Mouse (Mus musculus) kidney, postnatal 36 days (tissue): ENCODE results near the gene Abcf3.
A peak's percentile ranks its signal among the peaks of the same experiment; 100 is the strongest.

ENCODE experiments used
- DNase-seq, 2 experiments: peaks; one replicate each; pipeline ENCODE4 v3.0.0; 2021 to 2022; ENCODE audit warnings: mixed read lengths in 2 of 2

Abcf3 gene

DNA sequence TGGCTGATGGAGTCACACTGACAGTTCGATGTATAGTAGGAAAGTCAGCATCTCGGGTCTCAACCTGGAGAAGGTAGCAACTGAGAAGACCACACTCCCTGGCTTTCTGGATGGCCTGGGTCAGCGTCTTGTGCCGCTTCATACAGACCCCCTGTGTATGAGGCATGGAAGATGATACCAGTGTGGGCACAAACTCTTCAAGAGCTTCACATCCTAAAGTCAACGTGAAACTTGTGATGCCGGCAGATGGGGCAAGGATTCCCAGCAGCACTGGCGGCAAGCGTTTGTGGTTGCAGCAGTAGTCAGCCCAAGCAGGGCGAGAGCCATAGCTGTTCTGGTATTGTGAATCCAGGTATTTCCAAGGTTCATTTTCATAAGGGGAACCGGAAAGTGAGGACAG, 2.7 kb upstream of the Abcf3 start:
- no peak for DNase-seq

DNA sequence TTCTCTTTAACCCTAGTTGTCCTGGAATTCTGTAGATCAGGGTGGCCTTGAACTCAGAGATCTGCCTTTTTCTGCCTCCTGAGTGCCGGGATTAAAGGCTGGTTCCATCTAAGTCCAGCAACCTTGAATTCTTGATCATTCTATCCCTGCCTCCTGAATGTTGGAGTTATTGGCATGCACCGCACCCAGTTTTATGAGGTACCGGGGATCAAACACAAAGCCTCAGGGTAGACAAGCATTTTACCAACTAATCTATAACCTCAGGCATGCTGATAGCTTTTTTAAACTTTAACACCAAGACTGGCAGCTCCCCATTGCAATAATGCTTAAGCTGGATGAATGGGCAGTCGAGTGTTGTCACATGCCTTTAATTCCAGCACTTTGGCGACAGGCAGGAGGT, 954 bp upstream of the Abcf3 start:
- no peak for DNase-seq

DNA sequence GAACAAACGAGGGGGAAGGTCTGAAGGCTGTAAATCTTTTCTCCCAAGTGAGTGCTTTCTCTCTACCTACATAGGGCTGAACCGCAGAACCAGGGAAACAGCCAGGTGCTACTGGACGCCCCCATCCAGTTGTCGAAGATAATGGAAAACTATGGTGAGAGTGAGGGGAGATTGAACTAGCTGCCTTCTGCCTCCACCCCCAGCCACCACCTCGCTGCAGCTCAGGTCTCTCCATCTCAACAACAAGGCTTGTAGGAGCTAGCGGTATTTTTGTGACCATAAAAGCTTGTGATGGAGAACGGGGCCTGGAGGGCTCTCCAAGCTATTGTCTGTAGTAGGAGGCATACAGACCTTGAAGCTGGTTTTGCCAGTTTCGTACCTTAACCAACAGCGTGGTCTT, 784 bp downstream of the Abcf3 start:
- DNase-seq, result no peak

DNA sequence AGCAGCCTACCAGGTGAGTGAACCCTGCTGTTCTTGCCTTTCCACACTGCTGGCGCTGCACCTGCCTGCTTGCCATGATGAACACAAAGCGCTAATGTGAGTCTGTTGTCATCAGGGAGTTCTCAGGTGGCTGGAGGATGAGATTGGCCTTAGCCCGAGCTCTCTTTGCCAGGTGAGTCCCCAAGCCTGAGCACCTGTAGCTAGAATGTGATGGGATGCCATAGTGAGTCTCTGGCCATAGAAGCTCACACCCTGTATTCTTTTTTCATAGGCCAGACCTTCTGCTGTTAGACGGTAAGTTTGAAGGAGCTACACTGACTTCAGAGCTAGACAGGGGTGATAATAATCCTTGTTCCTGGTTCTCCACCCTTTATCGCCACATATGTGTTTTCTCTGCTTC, 3.3 kb downstream of the Abcf3 start:
- DNase-seq, result no peak

DNA sequence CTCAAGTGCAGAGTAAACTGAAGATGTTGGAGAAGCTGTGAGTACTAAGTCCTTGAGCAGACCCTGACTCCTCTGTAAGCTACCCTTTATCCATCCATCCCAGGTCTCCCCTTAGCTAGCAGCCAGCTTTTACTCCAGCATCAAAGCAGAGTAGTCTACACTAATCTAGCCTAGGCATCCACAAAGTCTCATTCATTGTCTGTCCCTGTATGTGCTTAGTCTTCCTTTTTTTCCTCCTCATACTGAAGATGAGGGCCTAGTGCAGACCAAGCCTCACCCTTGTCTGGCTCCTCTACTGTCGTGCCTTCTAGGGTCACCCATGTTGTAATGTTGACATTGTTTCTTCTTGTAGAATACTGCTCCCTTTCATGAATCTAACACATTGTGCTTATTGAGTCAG, 4.2 kb downstream of the Abcf3 start:
- DNase-seq, result no peak

DNA sequence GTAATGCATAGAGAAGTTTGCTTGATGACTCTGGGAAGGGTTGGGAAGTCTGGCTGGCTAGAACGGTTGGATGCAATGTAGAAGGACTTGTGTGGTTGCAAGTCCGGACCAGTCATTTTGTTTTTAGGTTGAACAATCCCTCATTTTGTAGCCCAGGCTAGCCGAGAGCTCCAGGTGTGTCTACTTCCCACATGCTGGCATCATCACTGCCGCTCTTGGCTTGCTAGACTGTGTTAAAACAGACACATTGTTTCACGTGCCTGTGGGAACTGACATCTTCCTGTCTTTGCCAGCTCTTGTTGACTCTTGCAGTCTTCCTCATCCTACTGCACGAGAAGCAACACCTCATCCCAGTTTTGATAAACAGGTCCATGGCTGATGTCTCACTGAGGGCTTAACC, 6.6 kb downstream of the Abcf3 start:
- no peak for DNase-seq

DNA sequence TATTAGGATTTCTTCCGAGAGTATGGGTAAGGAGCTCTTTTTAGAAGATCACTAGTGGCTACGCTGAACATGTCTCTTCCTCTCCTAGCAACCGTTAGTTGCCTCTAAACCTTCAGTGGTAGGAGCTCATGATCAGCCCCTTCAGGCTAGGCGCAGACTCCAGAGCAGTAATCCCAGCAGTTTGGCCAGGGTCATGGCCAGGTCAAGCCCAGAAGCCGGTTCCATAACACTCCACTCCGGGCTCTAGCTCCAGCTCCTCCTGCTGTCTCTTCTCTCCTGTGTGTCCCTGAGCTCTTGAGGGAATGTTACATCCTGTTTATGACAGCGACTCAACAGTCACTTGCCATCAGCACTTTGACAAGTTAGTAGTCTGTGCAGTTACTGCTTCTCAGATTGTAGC, 9.0 kb downstream of the Abcf3 start:
- DNase-seq, result no peak

DNA sequence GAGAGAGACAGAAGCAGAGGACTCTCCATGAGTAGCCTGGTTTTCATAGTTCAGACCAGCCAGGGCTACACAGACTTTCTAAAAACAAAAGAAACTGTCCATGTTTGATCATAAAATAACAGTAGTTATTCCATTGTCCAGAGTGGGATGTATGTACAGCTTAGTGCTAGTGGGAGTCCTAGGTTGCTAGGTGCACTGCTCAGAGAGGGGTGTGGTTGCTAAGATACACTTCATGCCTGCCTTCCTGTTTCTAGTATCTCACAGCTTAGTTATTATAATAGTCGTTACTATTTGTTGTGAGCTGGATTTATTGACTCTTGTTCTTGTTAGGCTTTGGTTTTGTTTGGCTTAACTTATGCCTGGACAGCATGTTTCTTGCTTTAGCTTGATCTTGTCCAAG, 16.7 kb downstream of the Abcf3 start:
- DNase-seq, result no peak

DNA sequence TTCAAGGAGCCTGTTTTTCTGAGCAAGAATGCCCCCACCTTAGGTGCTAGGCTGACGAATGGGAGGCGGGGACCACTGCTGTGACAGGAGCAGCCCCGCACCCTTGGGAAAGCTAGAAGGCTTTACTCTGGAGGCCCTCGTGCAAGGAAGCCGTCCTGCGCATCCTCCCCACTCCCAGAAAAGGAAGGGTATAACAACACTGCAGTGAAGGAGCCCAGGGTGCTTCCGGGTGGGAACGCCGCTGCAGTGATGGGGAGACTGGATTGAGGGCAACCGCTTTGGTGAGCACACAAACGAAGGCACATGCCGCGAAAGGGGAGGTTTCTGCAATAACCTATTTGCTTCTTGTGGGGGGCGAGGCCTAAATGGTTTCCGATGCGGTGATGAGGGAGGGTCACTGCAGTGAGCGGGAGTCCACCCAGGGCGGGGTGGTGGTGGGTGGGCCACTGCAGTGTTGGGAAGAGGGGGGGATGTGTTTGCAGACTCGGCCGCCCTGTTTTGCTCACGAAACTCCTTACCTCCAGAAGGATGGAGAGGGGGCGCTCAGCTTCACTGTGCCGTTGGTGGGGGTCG, 41.1 kb downstream of the Abcf3 start, which contains the start of gene Vwa5b2:
TSS of gene Vwa5b2 (plus strand) at position 106 of the 573 bp plus-strand sequence.
- no peak for DNase-seq

DNA sequence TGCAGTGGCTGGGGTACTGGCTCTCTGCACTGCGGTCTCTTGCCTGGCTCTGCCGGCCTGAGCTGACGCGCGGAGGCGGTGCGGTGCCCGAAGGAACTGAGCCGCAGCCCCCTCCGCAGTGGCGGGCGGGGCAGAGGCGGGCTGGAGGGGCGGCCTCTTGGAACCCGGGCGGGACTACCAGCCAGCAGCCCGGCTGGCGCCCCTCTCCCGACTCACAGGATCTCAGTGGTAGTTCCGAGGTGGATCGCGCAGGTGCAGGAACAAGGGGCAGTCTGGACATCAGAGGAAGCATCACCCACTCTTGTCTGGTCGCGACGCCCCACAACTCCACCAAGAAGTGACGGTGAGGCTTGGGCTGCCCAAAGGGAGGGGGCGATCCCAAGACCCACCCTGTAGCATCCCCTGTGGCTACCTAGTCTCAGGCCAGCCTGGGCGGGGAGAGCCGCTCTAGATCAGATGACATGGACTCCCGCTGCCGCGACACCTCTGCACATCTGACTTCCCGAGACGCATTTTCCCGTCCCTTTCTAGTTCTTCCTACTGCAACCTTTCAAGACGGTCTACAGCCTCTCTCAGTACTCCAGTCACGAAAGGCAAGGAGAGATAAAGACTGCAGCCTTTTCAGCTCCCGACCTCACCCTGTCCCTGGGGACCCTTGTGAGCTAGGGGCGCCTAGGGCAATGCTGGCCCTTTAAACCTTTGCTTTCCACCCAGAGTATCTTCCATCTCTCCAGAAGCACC, 41.7 kb downstream of the Abcf3 start:
- DNase-seq, result peak in 1 of 2 experiments; percentile 25

DNA sequence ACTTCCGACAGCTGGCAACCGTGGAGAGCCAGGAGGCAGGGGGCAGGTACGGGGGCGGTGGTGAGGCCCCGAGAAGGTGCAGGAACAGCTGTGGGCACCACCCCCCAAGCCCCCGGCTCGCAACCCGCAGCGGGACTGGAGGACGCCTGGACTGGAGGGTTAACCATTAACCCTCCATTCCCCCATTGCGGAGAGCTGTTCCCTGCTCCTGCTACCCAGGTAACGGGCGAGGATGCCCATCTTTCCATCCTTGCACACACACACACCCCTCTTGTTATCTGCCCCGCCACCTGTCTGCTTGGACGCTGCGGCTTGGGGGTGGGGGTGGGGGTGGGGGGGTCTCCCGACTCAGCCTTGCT, 42.3 kb downstream of the Abcf3 start:
- peak; percentile 11 to 36 for DNase-seq

DNA sequence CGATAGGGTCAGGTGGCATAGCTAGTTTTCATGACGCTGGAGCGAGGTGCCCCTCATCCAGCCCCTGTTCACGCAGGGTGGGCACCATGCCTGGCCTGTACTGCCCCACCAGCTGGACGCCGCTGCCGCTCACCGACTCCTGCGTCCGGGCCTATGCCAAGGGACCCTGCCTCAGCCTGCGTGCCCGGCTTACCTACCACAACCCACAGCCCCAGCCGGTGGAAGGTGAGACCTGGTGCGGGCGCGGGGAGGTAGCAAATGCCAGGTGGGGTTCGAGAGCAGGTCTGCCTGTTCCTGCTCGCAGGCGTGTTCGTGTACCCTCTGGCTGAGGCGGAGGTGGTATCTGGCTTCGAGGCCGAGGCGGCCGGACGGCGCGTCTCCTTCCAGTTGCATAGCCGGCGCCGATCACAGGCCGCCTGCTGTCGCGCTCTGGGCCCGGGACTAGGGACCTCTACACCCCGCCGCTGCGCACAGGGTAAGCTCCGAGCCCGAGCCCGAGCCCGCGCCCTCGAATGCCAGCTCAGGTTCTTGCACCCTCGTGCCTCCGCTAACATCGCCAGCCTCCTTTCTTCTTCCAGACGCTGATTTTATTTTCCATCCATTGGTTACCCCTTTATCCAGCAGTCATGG, 42.8 kb downstream of the Abcf3 start:
- DNase-seq, result peak in 1 of 2 experiments; percentile 12

DNA sequence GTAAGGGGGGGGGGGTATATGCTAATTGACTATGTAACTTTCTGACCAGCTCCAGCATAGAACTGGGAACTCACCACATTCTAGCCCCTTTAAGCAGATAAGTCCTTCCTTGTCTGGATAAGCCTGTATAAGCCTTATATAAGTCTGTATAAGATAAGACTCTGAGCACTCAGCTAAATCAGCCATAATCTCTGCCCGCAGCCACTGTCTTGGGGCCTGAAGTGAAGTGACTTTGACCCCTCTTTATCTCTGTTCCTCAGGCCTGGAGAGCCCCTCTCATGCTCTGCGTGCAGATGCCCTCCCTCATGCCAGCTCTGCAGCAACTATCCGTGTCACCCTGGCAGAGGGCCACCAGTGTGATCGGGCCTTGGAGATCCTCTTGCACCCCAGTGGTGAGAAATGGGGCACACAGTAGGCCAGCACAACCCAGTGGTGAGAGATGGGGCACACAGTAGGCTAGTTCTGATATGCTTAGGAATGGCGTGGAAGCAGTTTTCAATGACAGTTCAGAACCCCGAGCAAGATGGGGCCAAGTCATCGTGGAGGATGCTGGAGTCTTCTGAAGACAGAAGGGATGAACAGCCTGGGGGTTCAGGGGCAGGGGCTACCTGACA, 46.8 kb downstream of the Abcf3 start:
- DNase-seq, result no peak

DNA sequence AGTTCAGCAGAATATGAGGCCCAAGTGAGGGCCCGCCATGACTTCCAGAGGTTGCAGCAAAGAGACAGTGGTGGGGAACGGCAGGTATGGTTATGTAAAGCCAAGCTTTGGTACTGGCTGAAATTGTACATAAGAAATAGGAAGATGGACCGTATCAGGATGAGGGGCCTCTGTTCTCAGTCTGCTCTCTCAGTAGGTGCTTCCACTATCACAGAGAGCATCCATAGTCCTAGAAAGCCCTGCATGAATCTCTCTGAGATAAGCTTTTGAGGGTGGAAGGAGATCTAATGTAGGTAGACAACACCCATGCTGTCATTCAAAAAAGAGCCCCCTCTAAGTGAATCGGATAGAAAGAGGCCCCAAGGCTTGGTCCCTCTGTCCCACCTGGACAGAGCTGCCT, 47.4 kb downstream of the Abcf3 start:
- no peak for DNase-seq

DNA sequence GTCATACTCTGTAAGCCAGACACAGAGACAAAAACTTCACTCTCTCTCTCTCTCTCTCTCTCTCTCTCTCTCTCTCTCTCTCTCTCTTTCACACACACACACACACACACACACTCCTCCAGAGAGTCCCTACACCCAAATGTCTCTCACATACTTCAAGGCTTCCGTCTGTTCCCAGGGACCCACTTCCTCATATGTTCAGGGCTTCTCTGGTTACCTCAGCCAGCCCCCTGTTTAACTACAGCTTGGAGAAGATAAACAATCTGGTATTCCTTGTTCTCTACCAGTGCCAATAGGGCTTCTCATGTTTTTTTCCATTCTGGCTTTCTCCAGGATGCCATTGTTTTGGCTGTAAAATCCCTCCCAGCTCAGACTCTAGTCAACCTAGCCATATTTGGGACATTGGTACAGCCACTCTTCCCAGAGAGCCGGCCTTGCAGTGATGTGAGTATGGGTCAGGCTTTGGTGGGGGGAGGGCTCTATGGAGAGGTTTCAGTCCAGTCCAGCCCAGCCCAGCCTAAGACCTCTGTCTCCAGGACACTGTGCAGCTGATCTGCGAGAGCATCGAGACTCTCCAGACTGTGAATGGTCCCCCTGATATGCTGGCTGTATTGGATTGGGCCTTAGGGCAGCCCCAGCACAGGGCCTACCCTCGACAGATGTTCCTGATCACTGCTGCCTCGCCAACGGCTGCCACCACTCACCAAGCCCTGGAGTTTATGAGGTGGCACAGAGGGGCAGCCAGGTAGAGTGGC, 48.5 kb downstream of the Abcf3 start:
- no peak for DNase-seq

DNA sequence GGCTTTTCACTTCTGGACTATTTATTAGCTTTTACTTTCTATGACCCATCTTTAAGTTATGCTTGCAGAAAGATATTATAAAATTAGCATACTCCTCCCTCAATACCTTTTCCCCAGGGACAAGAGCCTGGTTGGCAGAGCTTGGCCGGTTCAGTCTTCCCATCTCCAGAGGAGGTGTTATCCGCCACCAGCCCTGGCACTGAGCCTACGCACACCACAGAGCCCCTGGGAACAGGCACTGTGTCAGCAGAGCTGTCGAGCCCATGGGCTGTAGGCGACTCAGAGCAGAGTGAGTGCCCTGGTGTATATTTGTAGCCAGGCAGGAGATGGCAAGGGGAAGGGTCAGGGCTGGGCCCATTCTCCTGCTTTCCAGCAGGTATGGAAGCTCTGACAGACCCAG, 52.1 kb downstream of the Abcf3 start:
- DNase-seq, result no peak

DNA sequence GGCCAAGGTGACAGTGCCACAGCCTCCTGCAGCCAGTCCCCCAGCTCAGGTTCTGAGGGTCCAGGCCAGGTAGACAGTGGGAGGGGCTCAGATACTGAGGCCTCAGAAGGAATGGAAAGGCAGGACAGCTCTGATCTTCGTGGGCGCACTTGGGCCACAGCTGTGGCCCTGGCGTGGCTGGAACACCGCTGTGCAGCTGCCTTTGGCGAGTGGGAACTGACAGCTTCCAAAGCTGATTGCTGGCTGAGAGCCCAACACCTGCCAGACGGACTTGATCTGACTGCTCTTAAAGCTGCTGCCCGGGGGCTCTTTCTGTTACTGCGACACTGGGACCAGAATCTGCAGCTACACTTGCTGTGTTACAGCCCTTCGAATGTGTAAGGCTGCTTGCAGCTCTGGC, 56.3 kb downstream of the Abcf3 start:
- DNase-seq, result no peak

DNA sequence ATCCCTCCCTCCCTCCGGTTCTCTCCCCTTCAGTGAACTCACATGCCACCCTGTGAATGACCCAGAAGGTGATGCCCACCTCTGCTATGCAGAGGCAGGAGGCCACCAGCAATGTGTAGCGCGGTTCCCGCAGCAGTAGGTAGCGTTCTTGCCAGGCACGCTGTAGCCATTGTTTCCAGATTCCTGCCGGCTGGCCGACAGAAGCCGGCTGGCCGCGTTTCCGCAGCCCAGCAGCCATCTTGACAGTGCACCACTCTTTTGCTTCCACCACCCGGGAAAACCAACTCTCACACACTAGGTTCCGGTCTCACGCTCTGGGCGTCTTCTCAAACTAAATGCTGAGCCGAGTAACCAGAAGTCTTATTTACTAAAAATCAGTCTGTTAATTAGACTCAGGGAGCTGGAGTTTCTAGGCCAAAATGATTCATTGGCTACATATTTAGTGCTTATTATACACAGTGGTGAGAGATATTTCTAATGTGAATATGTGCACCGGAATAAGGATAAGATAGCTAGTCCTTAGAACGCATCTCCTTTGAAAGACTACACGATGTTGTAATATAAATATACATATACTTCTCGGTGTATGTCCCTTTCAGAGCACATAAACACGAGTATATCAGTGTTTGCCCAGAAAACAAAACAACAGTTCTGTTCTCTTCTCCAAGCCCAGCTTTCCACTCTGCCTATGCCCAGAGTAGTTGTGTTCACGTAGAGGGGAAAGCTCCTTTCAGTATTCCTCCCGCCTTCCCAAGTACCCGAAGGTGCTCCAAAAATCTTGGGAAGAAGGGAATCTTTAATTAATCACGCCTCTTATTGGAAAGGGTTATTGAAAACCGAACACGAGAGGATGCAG, 62.4 kb downstream of the Abcf3 start:
- DNase-seq, result peak; percentile 75 to 80
